Mouse (Mus musculus) bone marrow macrophage, adult 2 months (primary cell): ENCODE measurements around the gene Mob3b.

Source experiments
- CTCF ChIP-seq: IDR thresholded peaks from 2 replicates; pipeline ENCODE4 v1.5.1; 2012; ENCODE audit warnings: low read depth, mild to moderate bottlenecking, low read length, moderate library complexity
- POLR2A ChIP-seq: IDR thresholded peaks from 2 replicates; pipeline ENCODE4 v1.6.1; 2012; ENCODE audit warnings: mild to moderate bottlenecking, low read depth, low read length, borderline replicate concordance

- TF ChIP-seq CTCF (no peak), POLR2A (no peak)
Observed at GRCm38 (mm10) chr4:35089321-35090316, 67.7 kb downstream of the Mob3b start.
